Mouse (Mus musculus) adrenal gland, adult (tissue): ENCODE measurements at regions not wholly inside any gene's neighbourhood (a gene's known extent, or its start where the extent isn't known, plus 50 kb on each side); places are given as distances from the start of the nearest gene placed in this dataset.

ENCODE experiments used
- DNase-seq, 2 experiments: peaks; one replicate each; pipeline ENCODE4 v3.0.0; 2022 to 2023; ENCODE audit warnings: low spot score in 1 of 2; ENCODE audit not compliant: inconsistent age in 2 of 2

GRCm38 (mm10) chr4:35477211-35478005, 251.4 kb upstream of the C9orf72 start:
- no peak for DNase-seq

DNA sequence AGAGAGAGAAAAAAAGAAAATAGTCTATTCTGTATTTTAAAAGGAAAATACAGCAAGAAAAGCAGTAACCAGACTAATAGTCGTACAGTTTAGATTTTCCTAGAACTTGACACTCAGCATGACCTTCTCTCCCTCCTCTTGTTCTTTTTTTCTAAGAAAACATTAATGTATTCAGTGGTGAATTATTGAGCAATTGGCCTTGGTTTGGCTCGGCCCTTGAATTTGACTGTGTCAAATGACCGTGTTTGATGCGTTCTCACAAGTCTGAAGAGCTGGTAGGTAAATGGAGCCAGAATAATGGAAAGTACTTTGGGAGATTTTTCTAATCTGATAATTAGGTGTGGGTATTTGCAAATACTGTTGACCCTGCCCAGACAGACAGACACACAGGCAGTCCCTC, 248.0 kb upstream of the C9orf72 start:
- DNase-seq = peak in 1 of 2 experiments; percentile 71
